ENCODE assay signal across 13 mouse cellular contexts in the genomic region with DNA sequence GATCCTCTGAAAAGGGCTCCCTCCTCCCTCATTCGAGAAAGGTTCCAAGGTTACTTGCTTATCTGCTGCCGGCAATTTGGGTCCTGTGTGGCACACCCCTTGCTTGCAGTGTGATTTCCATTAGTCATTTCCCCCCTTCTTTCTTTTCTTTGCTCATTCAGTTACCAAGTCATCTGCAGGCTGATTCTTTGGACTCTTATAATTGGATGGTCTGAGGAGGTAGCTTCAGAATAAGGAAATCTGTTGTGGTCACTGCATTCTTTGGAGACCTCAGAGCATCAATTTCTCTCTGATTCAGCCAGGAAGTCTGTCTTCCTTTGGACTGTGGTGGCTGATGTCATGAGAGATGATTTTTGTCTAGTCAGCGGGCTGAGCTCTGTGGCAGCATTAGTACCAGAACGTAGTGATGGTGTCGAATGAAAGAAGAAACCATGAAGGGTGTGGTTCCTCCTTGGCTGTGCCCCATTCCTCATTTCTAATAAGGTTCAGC.
DNase-seq lines count a peak whose midpoint lies in the region; ATAC-seq and TF ChIP-seq lines count a peak whose summit lies in the region.
"Had no signal": no experiment of that assay in that cellular context is flagged by ENCODE, and none has a peak within 500 bp of the region (broad histone marks: within the 10 kb centered on the region; RNA-seq: fewer than 3 reads in every experiment).

No protein-coding gene starts in this region.

- 88% methylated on average over 5 of the region's 5 CpGs for WGBS in forebrain, embryonic 10.5 days
- WGBS in forebrain, embryonic 14.5 days: 90% methylated on average over 5 of the region's 5 CpGs

- ATAC-seq in forebrain, embryonic 14.5 days: no peak
- no peak for ATAC-seq in frontal cortex, adult (ENCODE audit: low TSS enrichment)

- H3K36me3 ChIP-seq in forebrain, embryonic 10.5 days (replicated peaks): no peaks in the 10 kb centered on the region
- H3K36me3 ChIP-seq in forebrain, embryonic 14.5 days (ENCODE audit: control insufficient read depth, insufficient read depth, low read length): no peaks in the 10 kb centered on the region
- no peaks in the 10 kb centered on the region for H3K36me3 ChIP-seq in C2C12 (ENCODE audit: control insufficient read depth, insufficient read depth)
- peaks cover 23% of the 10 kb centered on the region for H3K36me3 ChIP-seq in megakaryocyte, embryonic 14.5 days (replicated peaks; ENCODE audit: low read length)
- H3K36me3 ChIP-seq: hindbrain, embryonic 15.5 days had no signal

- TF ChIP-seq CTCF in C2C12 (IDR thresholded peaks at IDR 0.05; ENCODE audit: control insufficient read depth, insufficient read depth, insufficient read length): no peak

- H3K9ac ChIP-seq in forebrain, embryonic 14.5 days (ENCODE audit: low read length): no peak overlapping the region
- H3K9ac ChIP-seq: hindbrain, embryonic 15.5 days had no signal

- no peak overlapping the region for H3ac ChIP-seq in C2C12 (ENCODE audit: control insufficient read depth, insufficient read length, low read depth)

- H3K79me2 ChIP-seq in C2C12 (ENCODE audit: control insufficient read depth, insufficient read depth): no peaks in the 10 kb centered on the region

- peak; percentile 1 for DNase-seq in forebrain, embryonic 10.5 days (ENCODE audit: extremely low spot score, low spot score)
- no peak for DNase-seq in forebrain, embryonic 14.5 days (ENCODE audit: low spot score)
- DNase-seq in c-Kit-positive CD71-negative TER-119-negative erythroid progenitor cells, embryonic 14.5 days (ENCODE audit: low read depth): peak; percentile 32
- DNase-seq in layer of hippocampus, postnatal 25 days (ENCODE audit: extremely low spot score in 1 of 2, low spot score in 1 of 2): no peak
- DNase-seq in kidney, postnatal 36 days: no peak
- DNase-seq: cerebellum, adult 11 months; embryo, embryonic 11 days; heart, adult 18-20 months; thymus, adult 2 months had no signal

- no peaks in the 10 kb centered on the region; the same call in 1 of the 2 replicates for H3K9me3 ChIP-seq in forebrain, embryonic 10.5 days
- no peaks in the 10 kb centered on the region for H3K9me3 ChIP-seq in forebrain, embryonic 14.5 days (replicated peaks; ENCODE audit: control insufficient read depth, low read length)
- H3K9me3 ChIP-seq in megakaryocyte, embryonic 14.5 days: peaks cover 16% of the 10 kb centered on the region
- H3K9me3 ChIP-seq: hindbrain, embryonic 15.5 days had no signal

- no peak overlapping the region for H3K27ac ChIP-seq in forebrain, embryonic 10.5 days
- H3K27ac ChIP-seq in forebrain, embryonic 14.5 days (ENCODE audit: low read depth, low read length): no peak overlapping the region
- H3K27ac ChIP-seq: hindbrain, embryonic 15.5 days had no signal

- H3K27me3 ChIP-seq in forebrain, embryonic 10.5 days (ENCODE audit: poor library complexity, severe bottlenecking): no peaks in the 10 kb centered on the region
- H3K27me3 ChIP-seq in forebrain, embryonic 14.5 days (replicated peaks; ENCODE audit: control insufficient read depth, insufficient read depth, low read length): no peaks in the 10 kb centered on the region
- no peaks in the 10 kb centered on the region for H3K27me3 ChIP-seq in C2C12 (ENCODE audit: control insufficient read depth, insufficient read depth, insufficient read length)
- H3K27me3 ChIP-seq in megakaryocyte, embryonic 14.5 days (replicated peaks): no peaks in the 10 kb centered on the region
- H3K27me3 ChIP-seq: hindbrain, embryonic 15.5 days had no signal

- peaks cover 3% of the 10 kb centered on the region; the same call in 1 of the 2 replicates for H3K4me1 ChIP-seq in forebrain, embryonic 10.5 days
- H3K4me1 ChIP-seq in forebrain, embryonic 14.5 days (ENCODE audit: control insufficient read depth, insufficient read depth, low read length): no peaks in the 10 kb centered on the region
- H3K4me1 ChIP-seq in megakaryocyte, embryonic 14.5 days: peaks cover 48% of the 10 kb centered on the region
- H3K4me1 ChIP-seq: hindbrain, embryonic 15.5 days had no signal

- no peak overlapping the region for H3K4me2 ChIP-seq in forebrain, embryonic 14.5 days (ENCODE audit: low read length)
- H3K4me2 ChIP-seq: hindbrain, embryonic 15.5 days had no signal

- no peaks in the 10 kb centered on the region for H3K79me3 ChIP-seq in C2C12 (ENCODE audit: low read depth)

- H3K4me3 ChIP-seq in forebrain, embryonic 10.5 days: no peak overlapping the region
- H3K4me3 ChIP-seq in forebrain, embryonic 14.5 days (ENCODE audit: low read depth, low read length): no peak overlapping the region
- no peak overlapping the region for H3K4me3 ChIP-seq in C2C12 (ENCODE audit: insufficient read depth, poor library complexity, severe bottlenecking)
- H3K4me3 ChIP-seq in megakaryocyte, embryonic 14.5 days (replicated peaks): peak overlapping the region; percentile 72
- H3K4me3 ChIP-seq: hindbrain, embryonic 15.5 days had no signal

TF ChIP-seq in C2C12, 6 proteins besides CTCF, POLR2A, EP300 and RAD21:
- TF ChIP-seq FOSL1 (IDR thresholded peaks at IDR 0.05; ENCODE audit: insufficient read depth, low read length, poor library complexity, severe bottlenecking): peak; percentile 39
- no peak for TF ChIP-seq MYOG (IDR thresholded peaks at IDR 0.05; ENCODE audit: control insufficient read depth, extremely low read depth, insufficient read length)

Comparison
In these comparisons a context has a peak if more than half of its experiments do, and no peak if none do; other contexts are left out.
1. DNase-seq: peak in forebrain, embryonic 10.5 days (single experiment) and c-Kit-positive CD71-negative TER-119-negative erythroid progenitor cells, embryonic 14.5 days (single experiment); none in forebrain, embryonic 14.5 days (single experiment), layer of hippocampus, postnatal 25 days (0 of 2) and kidney, postnatal 36 days (0 of 2).